Comparison of ENCODE assay signal across 8 mouse cellular contexts in genomic region chr4:116685402-116686061, GRCm38 (mm10). TPM values are rescaled to one million over a fixed set of nuclear protein-coding genes. Genes with fewer than 3 reads are reported as not detected.
DNase-seq lines count a peak whose midpoint lies in the region; ATAC-seq lines count a peak whose summit lies in the region.

TSS of gene Prdx1 (plus strand) at chr4:116685544.

- peaks cover 5% of the 10 kb centered on the region for H3K4me1 ChIP-seq in brown adipose tissue, adult 24 weeks (ENCODE audit: control insufficient read depth, insufficient read depth, insufficient read length, low read length)
- peaks cover 7 to 16% of the 10 kb centered on the region in 2 experiments for H3K4me1 ChIP-seq in heart, embryonic 14.5 days (ENCODE audit: control insufficient read depth in 2 of 2, insufficient read depth in 2 of 2, low read length in 2 of 2)
- peaks cover 66% of the 10 kb centered on the region for H3K4me1 ChIP-seq in liver, embryonic 13.5 days (replicated peaks)
- peaks cover 18% of the 10 kb centered on the region for H3K4me1 ChIP-seq in stomach, embryonic 16.5 days (ENCODE audit: control insufficient read depth, insufficient read depth, low read length)

- peak within 1 kb of the TSS; percentile 87 for H3K9ac ChIP-seq in heart, embryonic 14.5 days (ENCODE audit: low read length)
- peak within 1 kb of the TSS; percentile 85 for H3K9ac ChIP-seq in liver, embryonic 13.5 days
- H3K9ac ChIP-seq in stomach, embryonic 16.5 days (ENCODE audit: low read length), result peak within 1 kb of the TSS; percentile 85

- peak; percentile 95 for ATAC-seq in heart, embryonic 14.5 days (ENCODE audit: insufficient number of reproducible peaks, insufficient read depth, low FRiP score, low read depth)
- ATAC-seq in liver, embryonic 13.5 days (ENCODE audit: low read depth), result peak; percentile 89
- ATAC-seq in stomach, embryonic 16.5 days (ENCODE audit: insufficient read depth, low FRiP score), result peak; percentile 97

- peak within 1 kb of the TSS; percentile 90 for H3K27ac ChIP-seq in brown adipose tissue, adult 24 weeks (replicated peaks; ENCODE audit: low read depth, low read length)
- peak within 1 kb of the TSS; percentile 95 to 97 for H3K27ac ChIP-seq in heart, embryonic 14.5 days (replicated peaks in 1 of 2; ENCODE audit: control insufficient read depth in 1 of 2, insufficient read depth in 1 of 2, low read depth in 2 of 2, low read length in 2 of 2)
- peak within 1 kb of the TSS; percentile 91 for H3K27ac ChIP-seq in liver, embryonic 13.5 days
- peak within 1 kb of the TSS; percentile 98 for H3K27ac ChIP-seq in stomach, embryonic 16.5 days (ENCODE audit: low read length)

- peaks cover 37% of the 10 kb centered on the region for H3K36me3 ChIP-seq in heart, embryonic 14.5 days (ENCODE audit: control insufficient read depth, insufficient read depth, low read length)
- peaks cover 27% of the 10 kb centered on the region for H3K36me3 ChIP-seq in liver, embryonic 13.5 days
- H3K36me3 ChIP-seq in stomach, embryonic 16.5 days (ENCODE audit: control insufficient read depth, insufficient read depth, low read length), result no peaks in the 10 kb centered on the region

- H3K9me3 ChIP-seq in heart, embryonic 14.5 days (ENCODE audit: control insufficient read depth, low read length), result no peaks in the 10 kb centered on the region
- no peaks in the 10 kb centered on the region for H3K9me3 ChIP-seq in liver, embryonic 13.5 days (replicated peaks)
- H3K9me3 ChIP-seq in stomach, embryonic 16.5 days (replicated peaks; ENCODE audit: control insufficient read depth, low read length), result no peaks in the 10 kb centered on the region

- DNase-seq in CD4-positive, CD25-positive, alpha-beta regulatory T cell, adult 2 months (ENCODE audit: low read depth, low spot score), result peak; percentile 94
- peak; percentile 75 for DNase-seq in fibroblast of lung, adult 2 months (ENCODE audit: low read depth)
- peak; percentile 96 for DNase-seq in kidney, postnatal 14 days
- peak; percentile 89 for DNase-seq in liver, embryonic 13.5 days
- DNase-seq in neural tube, embryonic 10.5 days (ENCODE audit: extremely low spot score, low spot score), result peak; percentile 100

- H3K4me2 ChIP-seq in heart, embryonic 14.5 days (ENCODE audit: low read length), result peak within 1 kb of the TSS; percentile 86
- peak within 1 kb of the TSS; percentile 85 for H3K4me2 ChIP-seq in liver, embryonic 13.5 days
- H3K4me2 ChIP-seq in stomach, embryonic 16.5 days (ENCODE audit: low read depth, low read length), result peak within 1 kb of the TSS; percentile 86

- H3K4me3 ChIP-seq in brown adipose tissue, adult 24 weeks (ENCODE audit: insufficient read depth, low read depth, low read length), result peak within 1 kb of the TSS; percentile 93
- H3K4me3 ChIP-seq in heart, embryonic 14.5 days (ENCODE audit: control insufficient read depth in 1 of 2, insufficient read depth in 1 of 2, low read depth in 1 of 2, low read length in 2 of 2), result peak within 1 kb of the TSS; percentile 66 to 82
- peak within 1 kb of the TSS; percentile 76 for H3K4me3 ChIP-seq in liver, embryonic 13.5 days (replicated peaks)
- peak within 1 kb of the TSS; percentile 83 for H3K4me3 ChIP-seq in stomach, embryonic 16.5 days (replicated peaks; ENCODE audit: low read length)

- no peaks in the 10 kb centered on the region for H3K27me3 ChIP-seq in heart, embryonic 14.5 days (ENCODE audit: control insufficient read depth, insufficient read depth, low read length)
- no peaks in the 10 kb centered on the region for H3K27me3 ChIP-seq in liver, embryonic 13.5 days
- no peaks in the 10 kb centered on the region for H3K27me3 ChIP-seq in stomach, embryonic 16.5 days (ENCODE audit: control insufficient read depth, insufficient read depth, low read length)

- under 1% methylated on average over 56 of the region's 56 CpGs for WGBS in heart, embryonic 14.5 days
- WGBS in liver, embryonic 13.5 days (ENCODE audit: insufficient replicate concordance), result under 1% methylated on average over 56 of the region's 56 CpGs
- under 1% methylated on average over 56 of the region's 56 CpGs for WGBS in stomach, embryonic 16.5 days

RNA-seq across cellular contexts. Expression of gene Prdx1, which starts in this region (rescaled TPM):
- 971 and 1,048 TPM in 2 replicates for polyA plus RNA-seq in brown adipose tissue, adult 24 weeks (2012; ENCODE audit: insufficient read depth, insufficient read length, missing spikeins)
- polyA plus RNA-seq in heart, embryonic 14.5 days (2014; fragmentation: Nextera tagmentation; extraction: Ambion mirVana), result 942 and 971 TPM in 2 replicates
- 994 and 1,129 TPM in 2 replicates for polyA plus RNA-seq in liver, embryonic 13.5 days (2015; fragmentation: Nextera tagmentation; extraction: Ambion mirVana)
- polyA plus RNA-seq in stomach, embryonic 16.5 days (2015; fragmentation: Nextera tagmentation; extraction: Ambion mirVana), result 1,350 and 1,396 TPM in 2 replicates

Comparison
In these comparisons a context has a peak if more than half of its experiments do, and no peak if none do; other contexts are left out.
1. Peak in every context shown above with its lines: DNase-seq, ATAC-seq, H3K4me3 ChIP-seq and H3K27ac ChIP-seq.